Mouse (Mus musculus): ENCODE results near the gene Ints14.

GRCm38 (mm10) chr9:64914629-64915028, 46.1 kb upstream of the Ints14 start:
- TF ChIP-seq POLR2A (IDR thresholded peaks at IDR 0.05; ENCODE audit: low read depth, low read length): no peak
- no peak for TF ChIP-seq CTCF (IDR thresholded peaks at IDR 0.05; ENCODE audit: borderline replicate concordance, insufficient read depth, low read length)
